In genomic region chr16:45737880-45738279, GRCm38 (mm10) we compare ENCODE assay signal across 31 mouse cellular contexts. TPM values are rescaled to one million over a fixed set of nuclear protein-coding genes. Genes with fewer than 3 reads are reported as not detected.
"Had no signal": no experiment of that assay in that cellular context is flagged by ENCODE, and none has a peak within 500 bp of the region (broad histone marks: within the 10 kb centered on the region; RNA-seq: fewer than 3 reads in every experiment).

No protein-coding gene starts in this region.

- H3K4me2 ChIP-seq: heart, embryonic 11.5 days; heart, embryonic 13.5 days; heart, embryonic 15.5 days; hindbrain, embryonic 12.5 days; hindbrain, embryonic 14.5 days; intestine, embryonic 15.5 days; kidney, embryonic 15.5 days; limb, embryonic 13.5 days; limb, embryonic 15.5 days; liver, embryonic 13.5 days had no signal

- H3K9me3 ChIP-seq: heart, embryonic 13.5 days; heart, embryonic 15.5 days; hindbrain, embryonic 10.5 days; hindbrain, embryonic 12.5 days; intestine, embryonic 15.5 days; kidney, embryonic 15.5 days; limb, embryonic 13.5 days; limb, embryonic 15.5 days; liver, embryonic 13.5 days had no signal

- H3K9ac ChIP-seq: heart, embryonic 13.5 days; heart, embryonic 15.5 days; hindbrain, embryonic 12.5 days; hindbrain, embryonic 14.5 days; intestine, embryonic 15.5 days; kidney, embryonic 15.5 days; limb, embryonic 13.5 days; limb, embryonic 15.5 days; liver, embryonic 13.5 days had no signal

- H3K27ac ChIP-seq: gastrocnemius, adult 2 months; heart, adult 2 months; heart, embryonic 13.5 days; heart, embryonic 15.5 days; hindbrain, embryonic 10.5 days; hindbrain, embryonic 12.5 days; hindbrain, embryonic 14.5 days; intestine, embryonic 15.5 days; kidney, embryonic 15.5 days; kidney, postnatal 0 days; limb, embryonic 13.5 days; limb, embryonic 15.5 days; liver, embryonic 13.5 days had no signal

- H3K27me3 ChIP-seq: heart, embryonic 13.5 days; heart, embryonic 15.5 days; hindbrain, embryonic 12.5 days; intestine, embryonic 15.5 days; kidney, embryonic 15.5 days; limb, embryonic 13.5 days; limb, embryonic 15.5 days; liver, embryonic 13.5 days had no signal

- ATAC-seq: hindbrain, embryonic 16.5 days; inflammation-experienced regulatory T-cells, adult 6 months; intestine, embryonic 15.5 days had no signal

- H3K4me3 ChIP-seq: gastrocnemius, adult 2 months; heart, adult 2 months; heart, embryonic 13.5 days; heart, embryonic 15.5 days; hindbrain, embryonic 10.5 days; hindbrain, embryonic 12.5 days; intestine, embryonic 15.5 days; kidney, embryonic 15.5 days; limb, embryonic 13.5 days; limb, embryonic 15.5 days; liver, embryonic 13.5 days had no signal

- DNase-seq: gastrocnemius, adult 2 months; gastrocnemius, postnatal 10 days; gastrocnemius, postnatal 25 days; heart, adult 2 months; heart, postnatal 14 days; heart, postnatal 4 days; kidney, adult 11 months; kidney, adult 2 months; kidney, adult 9 months; kidney, postnatal 14 days; kidney, postnatal 36 days; layer of hippocampus, adult 9-11 months; layer of hippocampus, postnatal 36 days; left cerebral cortex, postnatal 4 days; liver, embryonic 13.5 days had no signal

RNA-seq across cellular contexts. Expression of gene Tagln3, which starts 13.5 kb away (rescaled TPM):
- total RNA-seq: granulocyte monocyte progenitor cell, adult 5-6 weeks had no signal

RNA-seq across cellular contexts. Expression of gene Tmprss7, which starts 44.4 kb away (rescaled TPM):
- total RNA-seq: gastrocnemius, adult 2 months; gastrocnemius, postnatal 10 days; gastrocnemius, postnatal 25 days; gastrocnemius, postnatal 4 days; heart, adult 2 months; heart, postnatal 14 days; heart, postnatal 4 days had no signal
- polyA plus RNA-seq: heart, adult 2 months; heart, embryonic 15.5 days; heart, postnatal 0 days; inflammation-experienced regulatory T-cells, adult 6 months; kidney, adult 2 months had no signal
